Mouse (Mus musculus): ENCODE measurements around the gene Wfdc6a. TPM values are rescaled to one million over a fixed set of nuclear protein-coding genes. Genes with fewer than 3 reads are reported as not detected.

Gene Wfdc6a
- not detected for polyA plus RNA-seq (2017; shearing (Covaris generic))

DNA sequence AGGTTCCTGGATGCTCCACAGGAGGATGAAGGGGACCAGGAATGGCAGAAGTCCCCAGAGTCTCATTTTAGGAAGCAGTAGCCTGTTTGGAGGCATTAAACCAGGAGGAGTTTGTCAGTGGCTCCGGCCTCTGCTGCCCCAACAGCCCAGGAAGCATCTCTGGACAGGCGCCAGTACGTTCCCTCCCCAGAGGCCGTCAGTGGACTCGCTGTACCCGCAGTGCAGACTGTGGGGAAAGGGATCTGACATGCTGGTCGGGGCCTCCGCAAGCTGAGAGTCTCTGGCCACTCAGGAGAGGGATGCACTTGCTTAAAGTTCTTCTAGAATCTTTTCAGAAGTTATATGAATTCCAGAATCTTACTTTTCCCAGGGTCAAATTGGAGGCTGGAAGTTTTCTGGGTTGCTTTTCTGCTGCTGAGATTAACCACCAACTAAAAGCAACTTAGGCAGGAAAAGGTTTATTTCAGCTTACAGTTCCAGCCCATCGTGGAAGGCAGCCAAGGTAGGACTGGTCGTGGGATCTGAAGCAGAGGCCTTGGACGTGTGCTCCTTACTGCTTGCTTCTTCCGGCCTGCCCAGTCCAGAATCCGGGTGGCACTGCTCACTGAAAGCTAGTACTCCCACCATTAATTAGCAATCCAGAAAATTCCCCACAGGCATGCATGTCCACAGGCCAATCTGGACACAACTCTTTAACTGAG lies at the start of gene Wfdc6a:
Gene Wfdc6a (minus strand): TSS at position 423 of the 701 bp plus-strand sequence.

DNA sequence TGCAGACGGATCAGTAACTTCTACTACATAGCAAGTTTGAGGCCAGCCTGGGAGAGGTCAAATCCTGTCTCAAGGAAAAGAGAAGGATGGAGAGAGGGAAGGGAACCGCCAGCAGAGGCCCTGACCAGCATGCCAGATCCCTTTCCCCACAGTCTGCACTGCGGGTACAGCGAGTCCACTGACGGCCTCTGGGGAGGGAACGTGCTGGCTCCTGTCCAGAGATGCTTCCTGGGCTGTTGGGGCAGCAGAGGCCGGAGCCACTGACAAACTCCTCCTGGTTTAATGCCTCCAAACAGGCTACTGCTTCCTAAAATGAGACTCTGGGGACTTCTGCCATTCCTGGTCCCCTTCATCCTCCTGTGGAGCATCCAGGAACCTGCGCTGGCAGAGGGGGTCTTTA lies 28.2 kb upstream of the Wfdc6a start, which contains the start of the genes Wfdc6b and Wfdc8:
Gene Wfdc6b (plus strand): TSS at position 52 of the 400 bp plus-strand sequence.
Gene Wfdc8 (minus strand): TSS at position 156 of the 400 bp plus-strand sequence.

DNA sequence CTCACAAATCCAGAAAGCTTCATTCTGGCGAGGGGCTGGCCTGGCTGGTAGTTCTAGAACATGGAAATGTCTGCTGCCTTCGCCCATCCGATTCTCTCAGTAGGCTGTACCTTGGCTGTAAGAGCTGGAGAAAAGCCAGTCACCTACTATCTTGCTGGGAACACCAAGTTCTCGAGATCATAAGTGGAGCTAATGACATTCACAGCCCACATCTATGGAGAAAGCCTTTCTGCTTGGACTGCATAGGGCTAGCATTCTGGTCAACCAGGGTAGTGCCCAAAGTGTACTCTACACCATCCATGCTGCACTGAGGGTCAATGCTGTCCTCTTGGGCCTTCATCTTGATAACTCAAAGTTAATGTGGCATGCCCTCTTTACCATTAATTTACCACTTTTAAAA lies 8.2 kb upstream of the Wfdc6a start, which contains the start of gene Eppin:
Gene Eppin (minus strand): TSS at position 101 of the 400 bp plus-strand sequence.

DNA sequence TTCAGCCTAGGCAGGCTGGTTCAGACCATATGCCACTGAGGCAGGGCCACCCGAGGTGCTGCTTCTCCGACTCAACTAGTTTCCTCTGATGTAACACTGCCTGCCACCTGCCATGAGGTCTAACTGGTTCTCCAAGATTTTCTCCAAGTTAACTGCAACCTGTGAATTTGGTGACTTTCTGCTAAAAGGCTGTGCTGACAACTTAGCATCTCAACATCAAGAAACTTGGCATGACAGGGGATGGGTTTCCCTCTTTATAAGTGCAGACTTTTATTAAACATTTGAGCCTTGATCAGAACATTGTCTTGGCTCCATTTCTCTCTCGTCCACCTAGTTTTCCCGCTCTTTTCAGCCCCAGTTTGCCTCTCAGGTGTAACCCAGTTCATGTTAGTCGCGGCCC lies 11.9 kb downstream of the Wfdc6a start, which contains the start of gene Spint3:
Gene Spint3 (minus strand): TSS at position 101 of the 400 bp plus-strand sequence.

DNA sequence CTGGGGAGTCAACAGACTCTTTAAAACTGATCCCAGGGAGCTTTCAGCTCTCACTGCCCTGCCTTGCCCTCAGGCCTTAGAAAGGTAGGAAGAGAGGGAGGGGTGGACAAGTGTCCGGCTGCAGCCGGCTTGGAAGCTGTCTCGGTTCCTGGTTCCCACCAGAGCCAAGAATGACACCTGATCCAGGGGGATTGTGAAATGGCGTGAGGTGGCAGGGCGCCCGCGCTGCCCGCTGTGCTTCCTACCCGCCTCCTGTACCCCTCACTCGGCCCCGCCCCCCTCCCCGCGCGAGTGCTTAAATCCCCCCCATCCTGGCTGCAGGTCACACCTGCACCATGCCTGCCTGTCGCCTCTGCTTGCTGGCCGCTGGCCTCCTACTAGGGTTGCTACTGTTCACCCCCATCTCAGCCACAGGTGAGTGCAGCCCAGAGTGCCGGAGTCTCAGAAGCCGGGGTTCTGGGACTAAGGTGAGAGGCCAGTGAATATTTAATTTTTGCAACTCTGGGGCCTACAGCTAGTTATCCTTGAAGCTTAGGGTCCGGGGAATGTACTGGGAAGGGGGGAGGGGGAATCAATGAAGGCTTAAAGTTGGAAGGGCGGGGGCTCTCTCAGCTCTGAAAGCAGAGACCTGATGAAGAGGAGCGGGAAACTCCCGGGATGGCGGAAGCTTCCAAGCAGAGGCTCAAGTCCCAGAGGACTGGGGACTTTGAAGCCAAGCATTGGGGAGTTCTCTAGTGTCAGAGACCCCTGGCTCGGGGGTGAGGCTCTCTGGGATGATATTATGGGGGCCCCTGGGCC lies 22.7 kb downstream of the Wfdc6a start, which contains the start of gene Wfdc2:
Gene Wfdc2 (plus strand): TSS at position 23 of the 798 bp plus-strand sequence.

Other genes starting within 250 kb of the Wfdc6a start
- 10 to 100 TPM in 1 of 2 experiments, 1 to 10 TPM in 1; 1.5 to 18.8 TPM for gene Slpi, start 196.4 kb downstream of the Wfdc6a start, polyA plus RNA-seq (2017; shearing (Covaris generic))
- under 1 TPM in 1 of 2 experiments, not detected in 1; 0.66 TPM for gene Rbpjl, start 182.3 kb downstream of the Wfdc6a start, polyA plus RNA-seq (2017; shearing (Covaris generic))
- gene Matn4, start 180.3 kb downstream of the Wfdc6a start, polyA plus RNA-seq (2017; shearing (Covaris generic)), result under 1 TPM; 0.11 to 0.73 TPM
- gene Sdc4, start 141.6 kb downstream of the Wfdc6a start, polyA plus RNA-seq (2017; shearing (Covaris generic)), result 10 to 100 TPM in 1 of 2 experiments, 1 to 10 TPM in 1; 2.2 to 24.3 TPM
- 10 to 100 TPM; 81.2 to 96.0 TPM for gene Sys1, start 128.5 kb downstream of the Wfdc6a start, polyA plus RNA-seq (2017; shearing (Covaris generic))
- 10 to 100 TPM; 19.7 to 21.3 TPM for gene Gm20458, start 124.5 kb downstream of the Wfdc6a start, polyA plus RNA-seq (2017; shearing (Covaris generic))
- under 1 TPM; 0.41 to 0.62 TPM for gene Trp53tg5, start 111.7 kb downstream of the Wfdc6a start, polyA plus RNA-seq (2017; shearing (Covaris generic))
- gene Dbndd2, start 99.3 kb downstream of the Wfdc6a start, polyA plus RNA-seq (2017; shearing (Covaris generic)), result 1 to 10 TPM; 6.3 to 6.8 TPM
- gene Pigt, start 87.9 kb downstream of the Wfdc6a start, polyA plus RNA-seq (2017; shearing (Covaris generic)), result 10 to 100 TPM; 27.1 to 28.8 TPM
- 1 to 10 TPM in 1 of 2 experiments, not detected in 1; 3.3 TPM for gene Wfdc2, start 23.0 kb downstream of the Wfdc6a start, polyA plus RNA-seq (2017; shearing (Covaris generic))
- gene Spint3, start 12.0 kb downstream of the Wfdc6a start, polyA plus RNA-seq (2017; shearing (Covaris generic)), result not detected
- not detected for gene Eppin, start 8.1 kb upstream of the Wfdc6a start, polyA plus RNA-seq (2017; shearing (Covaris generic))
- 1 to 10 TPM in 1 of 2 experiments, not detected in 1; 3.0 TPM for gene Wfdc6b, start 28.1 kb upstream of the Wfdc6a start, polyA plus RNA-seq (2017; shearing (Covaris generic))
- 1 to 10 TPM in 1 of 2 experiments, not detected in 1; 1.6 TPM for gene Wfdc8, start 28.2 kb upstream of the Wfdc6a start, polyA plus RNA-seq (2017; shearing (Covaris generic))
- not detected for gene Wfdc16, start 53.3 kb upstream of the Wfdc6a start, polyA plus RNA-seq (2017; shearing (Covaris generic))
- gene Wfdc10, start 70.6 kb upstream of the Wfdc6a start, polyA plus RNA-seq (2017; shearing (Covaris generic)), result under 1 TPM in 1 of 2 experiments, not detected in 1; 0.88 TPM
- gene Wfdc9, start 71.1 kb upstream of the Wfdc6a start, polyA plus RNA-seq (2017; shearing (Covaris generic)), result 1 to 10 TPM in 1 of 2 experiments, under 1 TPM in 1; 0.51 to 1.6 TPM
- not detected for gene Wfdc11, start 88.6 kb upstream of the Wfdc6a start, polyA plus RNA-seq (2017; shearing (Covaris generic))
- gene Wfdc13, start 99.7 kb upstream of the Wfdc6a start, polyA plus RNA-seq (2017; shearing (Covaris generic)), result not detected
- gene Spint4, start 113.1 kb upstream of the Wfdc6a start, polyA plus RNA-seq (2017; shearing (Covaris generic)), result not detected
- not detected for gene Spint5, start 129.9 kb upstream of the Wfdc6a start, polyA plus RNA-seq (2017; shearing (Covaris generic))
- 1 to 10 TPM in 1 of 2 experiments, under 1 TPM in 1; 0.20 to 2.9 TPM for gene Wfdc3, start 160.5 kb upstream of the Wfdc6a start, polyA plus RNA-seq (2017; shearing (Covaris generic))
- 10 to 100 TPM; 61.3 to 61.5 TPM for gene Dnttip1, start 160.5 kb upstream of the Wfdc6a start, polyA plus RNA-seq (2017; shearing (Covaris generic))
- gene Ube2c, start 184.5 kb upstream of the Wfdc6a start, polyA plus RNA-seq (2017; shearing (Covaris generic)), result 1 to 10 TPM; 1.7 to 2.9 TPM
- not detected for gene Tnnc2, start 194.5 kb upstream of the Wfdc6a start, polyA plus RNA-seq (2017; shearing (Covaris generic))
- gene Snx21, start 200.4 kb upstream of the Wfdc6a start, polyA plus RNA-seq (2017; shearing (Covaris generic)), result 1 to 10 TPM; 8.2 to 9.8 TPM
- gene Acot8, start 219.4 kb upstream of the Wfdc6a start, polyA plus RNA-seq (2017; shearing (Covaris generic)), result 10 to 100 TPM; 29.7 to 34.5 TPM
- gene Zswim3, start 219.7 kb upstream of the Wfdc6a start, polyA plus RNA-seq (2017; shearing (Covaris generic)), result 10 to 100 TPM in 1 of 2 experiments, 1 to 10 TPM in 1; 8.2 to 11.0 TPM
- gene Zswim1, start 237.2 kb upstream of the Wfdc6a start, polyA plus RNA-seq (2017; shearing (Covaris generic)), result 10 to 100 TPM; 19.3 to 20.7 TPM
- not detected for gene Spata25, start 243.1 kb upstream of the Wfdc6a start, polyA plus RNA-seq (2017; shearing (Covaris generic))
- 100 to 1,000 TPM; 179 to 196 TPM for gene Ctsa, start 247.4 kb upstream of the Wfdc6a start, polyA plus RNA-seq (2017; shearing (Covaris generic))
- 1 to 10 TPM; 1.3 to 2.8 TPM for gene Neurl2, start 248.0 kb upstream of the Wfdc6a start, polyA plus RNA-seq (2017; shearing (Covaris generic))

Data from inflammation-experienced regulatory T-cells (primary cell).